Mouse (Mus musculus) frontal cortex, postnatal 14 days (tissue): ENCODE measurements at regions not wholly inside any gene's neighbourhood (a gene's known extent, or its start where the extent isn't known, plus 50 kb on each side); places are given as distances from the start of the nearest gene placed in this dataset.

Source experiments
- DNase-seq, 2 experiments: peaks; one replicate each; pipeline ENCODE4 v3.0.0; 2022; ENCODE audit warnings: low spot score in 2 of 2

GRCm38 (mm10) chr4:84101923-84102322 lies 573.2 kb downstream of the Bnc2 start:
- no peak for DNase-seq

- no peak for DNase-seq
Measured at GRCm38 (mm10) chr4:84102736-84103135, 572.3 kb downstream of the Bnc2 start.

GRCm38 (mm10) chr4:84108592-84108991 lies 566.5 kb downstream of the Bnc2 start:
- DNase-seq = no peak

- no peak for DNase-seq
Measured at GRCm38 (mm10) chr4:84109771-84110503, 565.1 kb downstream of the Bnc2 start.

- no peak for DNase-seq
Measured at GRCm38 (mm10) chr4:84114162-84115040, 560.7 kb downstream of the Bnc2 start.

- no peak for DNase-seq
Measured at GRCm38 (mm10) chr4:84118284-84118919, 556.7 kb downstream of the Bnc2 start.

GRCm38 (mm10) chr4:84119616-84120015 lies 555.5 kb downstream of the Bnc2 start:
- DNase-seq = no peak

GRCm38 (mm10) chr4:84120330-84120729 lies 554.7 kb downstream of the Bnc2 start:
- no peak for DNase-seq

GRCm38 (mm10) chr4:84121442-84121841 lies 553.6 kb downstream of the Bnc2 start:
- DNase-seq = no peak

GRCm38 (mm10) chr4:84126400-84126799 lies 548.7 kb downstream of the Bnc2 start:
- DNase-seq = no peak

- DNase-seq = no peak
Measured at GRCm38 (mm10) chr4:84127380-84127779, 547.7 kb downstream of the Bnc2 start.

- DNase-seq = no peak
Measured at GRCm38 (mm10) chr4:84130840-84131547, 544.1 kb downstream of the Bnc2 start.

- DNase-seq = no peak
Measured at GRCm38 (mm10) chr4:84135740-84136139, 539.3 kb downstream of the Bnc2 start.

GRCm38 (mm10) chr4:84137171-84137919 lies 537.7 kb downstream of the Bnc2 start:
- DNase-seq = no peak

GRCm38 (mm10) chr4:84149149-84150050 lies 525.7 kb downstream of the Bnc2 start:
- no peak for DNase-seq

- DNase-seq = no peak
Measured at GRCm38 (mm10) chr4:84150698-84151097, 524.4 kb downstream of the Bnc2 start.

- no peak for DNase-seq
Measured at GRCm38 (mm10) chr4:84151247-84151646, 523.8 kb downstream of the Bnc2 start.

GRCm38 (mm10) chr4:84151971-84152450 lies 523.1 kb downstream of the Bnc2 start:
- no peak for DNase-seq

GRCm38 (mm10) chr4:84153571-84153970 lies 521.5 kb downstream of the Bnc2 start:
- DNase-seq = no peak
